Mouse (Mus musculus) MN1 (cell line): ENCODE data around the gene Syt7.
A peak's percentile ranks its signal among the peaks of the same experiment; 100 is the strongest.

Experiments used
- DNase-seq: peaks from one replicate; pipeline ENCODE4 v3.0.0-alpha.2; 2016; ENCODE audit warnings: low spot score

Gene Syt7

GRCm38 (mm10) chr19:10389391-10390098, 655 bp downstream of the Syt7 start:
- DNase-seq, result peak; percentile 25

- DNase-seq, result no peak
Measured at GRCm38 (mm10) chr19:10390099-10390680, 1.3 kb downstream of the Syt7 start.

- no peak for DNase-seq
Measured at GRCm38 (mm10) chr19:10391028-10391427, 2.1 kb downstream of the Syt7 start.

- DNase-seq, result peak; percentile 61
Measured at GRCm38 (mm10) chr19:10391995-10392394, 3.1 kb downstream of the Syt7 start.

GRCm38 (mm10) chr19:10393471-10393870, 4.6 kb downstream of the Syt7 start:
- DNase-seq, result peak; percentile 37

GRCm38 (mm10) chr19:10393874-10394500, 5.1 kb downstream of the Syt7 start:
- no peak for DNase-seq

GRCm38 (mm10) chr19:10395174-10395573, 6.3 kb downstream of the Syt7 start:
- DNase-seq, result peak; percentile 79

GRCm38 (mm10) chr19:10396962-10397361, 8.1 kb downstream of the Syt7 start:
- DNase-seq, result no peak

GRCm38 (mm10) chr19:10397479-10398153, 8.7 kb downstream of the Syt7 start:
- DNase-seq, result no peak

GRCm38 (mm10) chr19:10398296-10398695, 9.4 kb downstream of the Syt7 start:
- DNase-seq, result no peak

- no peak for DNase-seq
Measured at GRCm38 (mm10) chr19:10402771-10403494, 14.0 kb downstream of the Syt7 start.

GRCm38 (mm10) chr19:10403593-10404380, 14.9 kb downstream of the Syt7 start:
- DNase-seq, result no peak

- DNase-seq, result no peak
Measured at GRCm38 (mm10) chr19:10404424-10404823, 15.5 kb downstream of the Syt7 start.

GRCm38 (mm10) chr19:10404911-10405310, 16.0 kb downstream of the Syt7 start:
- no peak for DNase-seq

GRCm38 (mm10) chr19:10413701-10414242, 24.9 kb downstream of the Syt7 start:
- peak; percentile 58 for DNase-seq

- no peak for DNase-seq
Measured at GRCm38 (mm10) chr19:10415508-10415907, 26.6 kb downstream of the Syt7 start.

- no peak for DNase-seq
Measured at GRCm38 (mm10) chr19:10416889-10417288, 28.0 kb downstream of the Syt7 start.

GRCm38 (mm10) chr19:10417436-10417835, 28.5 kb downstream of the Syt7 start:
- peak; percentile 74 for DNase-seq

- no peak for DNase-seq
Measured at GRCm38 (mm10) chr19:10421986-10422976, 33.4 kb downstream of the Syt7 start.

GRCm38 (mm10) chr19:10424751-10425150, 35.9 kb downstream of the Syt7 start:
- peak; percentile 19 for DNase-seq
